Mouse (Mus musculus): ENCODE measurements at regions not wholly inside any gene's neighbourhood (a gene's known extent, or its start where the extent isn't known, plus 50 kb on each side); places are given as distances from the start of the nearest gene placed in this dataset.

DNA sequence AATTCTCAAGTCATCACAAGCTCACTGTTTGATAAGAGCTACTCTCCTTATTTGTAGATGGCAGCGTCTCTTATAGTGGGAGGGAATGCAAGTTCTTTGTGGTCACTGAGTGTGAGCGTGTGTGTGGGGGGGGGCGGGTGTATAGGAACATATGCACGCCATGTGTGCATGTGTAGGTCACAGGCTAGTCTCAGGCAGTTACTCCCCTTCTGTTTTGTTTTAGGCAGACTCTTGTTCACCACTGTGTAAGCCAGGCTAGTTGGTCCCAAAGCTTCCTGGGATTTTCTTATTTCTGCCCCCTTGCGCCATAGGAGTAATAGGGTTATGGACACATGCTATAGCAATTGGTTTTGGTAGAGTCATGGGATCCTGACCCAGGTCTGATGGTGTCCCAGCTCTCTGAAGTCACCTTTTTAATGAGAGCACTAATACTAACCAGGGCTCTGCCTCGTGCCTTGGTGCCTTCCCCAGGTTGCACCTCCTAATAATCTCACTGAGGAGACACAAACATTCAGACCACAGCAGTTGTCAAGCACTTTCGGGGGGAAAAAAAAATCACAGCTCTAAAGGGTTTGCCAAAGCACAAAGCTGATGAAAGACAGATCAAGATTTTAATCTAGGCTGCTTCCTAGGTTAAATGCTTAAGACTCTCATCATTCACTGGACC is 60.9 kb downstream of the Gm4791 start:
- TF ChIP-seq CTCF (IDR thresholded peaks at IDR 0.05; ENCODE audit: control insufficient read depth, insufficient read depth, low read length) (no peak), POLR2A (IDR thresholded peaks at IDR 0.05; ENCODE audit: borderline replicate concordance, control insufficient read depth, low read depth, low read length) (no peak)

Data from bone marrow, adult 2 months (tissue).